Comparison of ENCODE assay signal across 28 mouse cellular contexts in genomic region chr1:36114844-36115243, GRCm38 (mm10).
"Had no signal": no experiment of that assay in that cellular context is flagged by ENCODE, and none has a peak within 500 bp of the region (broad histone marks: within the 10 kb centered on the region; RNA-seq: fewer than 3 reads in every experiment).

No protein-coding gene starts in this region.

- H3K36me3 ChIP-seq: embryonic facial prominence, embryonic 10.5 days; embryonic facial prominence, embryonic 12.5 days; embryonic facial prominence, embryonic 13.5 days; embryonic facial prominence, embryonic 15.5 days; forebrain, embryonic 10.5 days; forebrain, embryonic 12.5 days; forebrain, embryonic 15.5 days had no signal

- H3K27me3 ChIP-seq: embryonic facial prominence, embryonic 12.5 days; embryonic facial prominence, embryonic 13.5 days; embryonic facial prominence, embryonic 15.5 days; forebrain, embryonic 12.5 days; forebrain, embryonic 13.5 days; forebrain, embryonic 15.5 days had no signal

- H3K4me3 ChIP-seq: embryonic facial prominence, embryonic 10.5 days; embryonic facial prominence, embryonic 12.5 days; embryonic facial prominence, embryonic 13.5 days; embryonic facial prominence, embryonic 15.5 days; erythroblast, embryonic 14.5 days; forebrain, embryonic 10.5 days; forebrain, embryonic 12.5 days; forebrain, embryonic 13.5 days; forebrain, embryonic 15.5 days; gastrocnemius, adult 2 months; heart, adult 2 months had no signal

- H3K9me3 ChIP-seq: embryonic facial prominence, embryonic 10.5 days; embryonic facial prominence, embryonic 12.5 days; embryonic facial prominence, embryonic 13.5 days; embryonic facial prominence, embryonic 15.5 days; forebrain, embryonic 10.5 days; forebrain, embryonic 12.5 days; forebrain, embryonic 13.5 days; forebrain, embryonic 15.5 days had no signal

- H3K4me1 ChIP-seq: embryonic facial prominence, embryonic 10.5 days; embryonic facial prominence, embryonic 12.5 days; embryonic facial prominence, embryonic 13.5 days; forebrain, embryonic 10.5 days; forebrain, embryonic 12.5 days; forebrain, embryonic 13.5 days; forebrain, embryonic 15.5 days had no signal

- H3K9ac ChIP-seq: embryonic facial prominence, embryonic 12.5 days; embryonic facial prominence, embryonic 13.5 days; embryonic facial prominence, embryonic 15.5 days; forebrain, embryonic 12.5 days; forebrain, embryonic 13.5 days; forebrain, embryonic 15.5 days; forebrain, postnatal 0 days had no signal

- DNase-seq: cerebellum, adult 2 months; cerebellum, adult 8-10 months; cerebellum, adult 9-10 months; cerebellum, adult 9-11 months; cerebellum, postnatal 10 days; cerebellum, postnatal 14 days; cerebellum, postnatal 25 days; cerebellum, postnatal 36 days; embryo, embryonic 11 days; forebrain, postnatal 0 days; gastrocnemius, adult 2 months; gastrocnemius, postnatal 10 days; gastrocnemius, postnatal 14 days; gastrocnemius, postnatal 25 days; gastrocnemius, postnatal 36 days; heart, adult 18-20 months; heart, adult 2 months had no signal

- H3K27ac ChIP-seq: embryonic facial prominence, embryonic 10.5 days; embryonic facial prominence, embryonic 12.5 days; embryonic facial prominence, embryonic 13.5 days; embryonic facial prominence, embryonic 15.5 days; forebrain, embryonic 10.5 days; forebrain, embryonic 12.5 days; forebrain, embryonic 13.5 days; forebrain, embryonic 15.5 days; gastrocnemius, adult 2 months; heart, adult 2 months had no signal

- H3K4me2 ChIP-seq: embryonic facial prominence, embryonic 12.5 days; embryonic facial prominence, embryonic 13.5 days; embryonic facial prominence, embryonic 15.5 days; forebrain, embryonic 12.5 days; forebrain, embryonic 13.5 days; forebrain, embryonic 15.5 days had no signal

- ATAC-seq: forebrain, embryonic 13.5 days; forebrain, embryonic 14.5 days; forebrain, embryonic 15.5 days; forebrain, embryonic 16.5 days; forebrain, postnatal 0 days had no signal
